Mouse (Mus musculus) erythroblast, embryonic 14.5 days (primary cell): ENCODE data around the gene Tenm4. TPM values are rescaled to one million over a fixed set of nuclear protein-coding genes. Genes with fewer than 3 reads are reported as not detected.

Experiments used
- H3K27me3 ChIP-seq: 2 replicates; pipeline ENCODE4 v1.6.1; 2012; ENCODE audit warnings: inconsistent platforms; ENCODE audit not compliant: control insufficient read depth
- H3K36me3 ChIP-seq: 2 replicates; pipeline ENCODE4 v1.6.1; 2012; ENCODE audit warnings: mild to moderate bottlenecking, inconsistent platforms; ENCODE audit not compliant: control insufficient read depth
- H3K4me1 ChIP-seq: 2 replicates; pipeline ENCODE4 v1.6.1; 2012; ENCODE audit warnings: inconsistent platforms; ENCODE audit not compliant: control insufficient read depth
- H3K4me3 ChIP-seq: replicated peaks from 2 replicates; pipeline ENCODE3; 2012; ENCODE audit warnings: moderate library complexity, mild to moderate bottlenecking, inconsistent platforms
- H3K9me3 ChIP-seq: 2 replicates; pipeline ENCODE4 v1.6.1; 2012; ENCODE audit warnings: low read length, inconsistent platforms, mixed read lengths; ENCODE audit not compliant: control insufficient read depth
- GATA1 ChIP-seq: IDR thresholded peaks from 2 replicates; pipeline ENCODE4 v1.6.1; 2012; ENCODE audit warnings: low read length, inconsistent platforms, mixed read lengths
- TAL1 ChIP-seq: IDR thresholded peaks from 3 replicates; pipeline ENCODE4 v1.6.1; 2012; ENCODE audit warnings: low read length, inconsistent platforms, mixed read lengths
- polyA plus RNA-seq: library from polyadenylated mRNA; stranded (reverse); fragments of >175 nt; gene quantifications from 2 replicates; pipeline ENCODE4 v1.2.3, GENCODE M21; 2012

Tenm4 gene
- not detected in 2 replicates for polyA plus RNA-seq

- TF ChIP-seq TAL1 (no peak), GATA1 (no peak)
- H3K36me3 ChIP-seq: no peaks in the 10 kb centered on the region
- H3K4me1 ChIP-seq: no peaks in the 10 kb centered on the region
- H3K4me3 ChIP-seq: no peak within 1 kb of the TSS
- no peaks in the 10 kb centered on the region for H3K27me3 ChIP-seq
- no peaks in the 10 kb centered on the region; the same call in 1 of the 2 replicates for H3K9me3 ChIP-seq
Measured at GRCm38 (mm10) chr7:96170924-96171595, at the start of gene Tenm4. TSS of gene Tenm4 (plus strand) at chr7:96171246.

GRCm38 (mm10) chr7:96130763-96131162 lies 40.3 kb upstream of the Tenm4 start:
- H3K9me3 ChIP-seq: no peaks in the 10 kb centered on the region
- H3K4me1 ChIP-seq: no peaks in the 10 kb centered on the region
- TF ChIP-seq TAL1 (no peak), GATA1 (no peak)
- H3K27me3 ChIP-seq: no peaks in the 10 kb centered on the region
- no peak overlapping the region for H3K4me3 ChIP-seq
- no peaks in the 10 kb centered on the region for H3K36me3 ChIP-seq

- H3K4me1 ChIP-seq: no peaks in the 10 kb centered on the region
- TF ChIP-seq GATA1 (no peak), TAL1 (no peak)
Measured at GRCm38 (mm10) chr7:96131175-96131574, 39.9 kb upstream of the Tenm4 start.

GRCm38 (mm10) chr7:96136497-96136961 lies 34.5 kb upstream of the Tenm4 start:
- Histone ChIP-seq H3K4me1 (no peaks in the 10 kb centered on the region), H3K4me3 (no peak overlapping the region), H3K36me3 (no peaks in the 10 kb centered on the region), H3K27me3 (no peaks in the 10 kb centered on the region), H3K9me3 (peaks cover 5% of the 10 kb centered on the region; the same call in 1 of the 2 replicates)
- no peak for TF ChIP-seq GATA1
- no peak for TF ChIP-seq TAL1

More at GRCm38 (mm10) chr7:96131175-96131574, 39.9 kb upstream of the Tenm4 start:
- H3K9me3 ChIP-seq: no peaks in the 10 kb centered on the region; the same call in 1 of the 2 replicates
- H3K36me3 ChIP-seq: no peaks in the 10 kb centered on the region
- no peak overlapping the region for H3K4me3 ChIP-seq
- no peaks in the 10 kb centered on the region for H3K27me3 ChIP-seq

GRCm38 (mm10) chr7:96141876-96142275 lies 29.2 kb upstream of the Tenm4 start:
- H3K4me3 ChIP-seq: no peak overlapping the region
- H3K27me3 ChIP-seq: no peaks in the 10 kb centered on the region
- no peaks in the 10 kb centered on the region for H3K4me1 ChIP-seq
- no peak for TF ChIP-seq GATA1
- no peak for TF ChIP-seq TAL1
- peaks cover 3% of the 10 kb centered on the region; the same call in 1 of the 2 replicates for H3K9me3 ChIP-seq
- H3K36me3 ChIP-seq: no peaks in the 10 kb centered on the region

- TF ChIP-seq TAL1: no peak
- TF ChIP-seq GATA1: no peak
- no peaks in the 10 kb centered on the region for H3K27me3 ChIP-seq
- H3K4me1 ChIP-seq: no peaks in the 10 kb centered on the region
- peaks cover 5% of the 10 kb centered on the region; the same call in 1 of the 2 replicates for H3K9me3 ChIP-seq
- no peak overlapping the region for H3K4me3 ChIP-seq
- no peaks in the 10 kb centered on the region for H3K36me3 ChIP-seq
Measured at GRCm38 (mm10) chr7:96142973-96143596, 28.0 kb upstream of the Tenm4 start.

GRCm38 (mm10) chr7:96147436-96147835 lies 23.6 kb upstream of the Tenm4 start:
- Histone ChIP-seq H3K4me1 (no peaks in the 10 kb centered on the region), H3K4me3 (no peak overlapping the region), H3K9me3 (0 out of 2 replicates have a peak, but pooled peaks cover 4% of the 10 kb centered on the region), H3K36me3 (no peaks in the 10 kb centered on the region), H3K27me3 (no peaks in the 10 kb centered on the region)
- TF ChIP-seq TAL1: no peak
- no peak for TF ChIP-seq GATA1

- H3K4me3 ChIP-seq: no peak overlapping the region
- 0 out of 2 replicates have a peak, but pooled peaks cover 4% of the 10 kb centered on the region for H3K9me3 ChIP-seq
- no peaks in the 10 kb centered on the region for H3K4me1 ChIP-seq
- H3K27me3 ChIP-seq: no peaks in the 10 kb centered on the region
- H3K36me3 ChIP-seq: no peaks in the 10 kb centered on the region
- TF ChIP-seq GATA1 (no peak), TAL1 (no peak)
Measured at GRCm38 (mm10) chr7:96148191-96148590, 22.9 kb upstream of the Tenm4 start.

- no peaks in the 10 kb centered on the region for H3K27me3 ChIP-seq
- 0 out of 2 replicates have a peak, but pooled peaks cover 4% of the 10 kb centered on the region for H3K9me3 ChIP-seq
- no peaks in the 10 kb centered on the region for H3K4me1 ChIP-seq
- H3K36me3 ChIP-seq: no peaks in the 10 kb centered on the region
- TF ChIP-seq GATA1: no peak
- no peak for TF ChIP-seq TAL1
- no peak overlapping the region for H3K4me3 ChIP-seq
Measured at GRCm38 (mm10) chr7:96151277-96151676, 19.8 kb upstream of the Tenm4 start.
